Mouse (Mus musculus) monocyte, adult 2 months (primary cell): ENCODE results near the gene Rhox3f.
"Not testable (repeated sequence)": the region's sequence is repeated elsewhere in the genome, so short reads cannot be mapped to it uniquely, and the experiment has no call there.

Experiments used
- DNase-seq, 2 experiments: peaks; one replicate each; pipeline ENCODE4 v3.0.0; 2022; ENCODE audit warnings: low spot score in 2 of 2, low read depth in 1 of 2

Rhox3f gene

GRCm38 (mm10) chrX:37580692-37581091 lies at the start of gene Rhox3f:
Gene Rhox3f (plus strand): TSS chrX:37580992.
- DNase-seq, result not testable (repeated sequence)

GRCm38 (mm10) chrX:37541719-37542118 lies 39.1 kb upstream of the Rhox3f start, which contains the start of gene Rhox3e:
Gene Rhox3e (plus strand): TSS chrX:37542019.
- DNase-seq, result not testable (repeated sequence)

GRCm38 (mm10) chrX:37557112-37557511 lies 23.7 kb upstream of the Rhox3f start, which contains the start of gene Rhox4e:
Gene Rhox4e (plus strand): TSS chrX:37557412.
- not testable (repeated sequence) for DNase-seq

DNA sequence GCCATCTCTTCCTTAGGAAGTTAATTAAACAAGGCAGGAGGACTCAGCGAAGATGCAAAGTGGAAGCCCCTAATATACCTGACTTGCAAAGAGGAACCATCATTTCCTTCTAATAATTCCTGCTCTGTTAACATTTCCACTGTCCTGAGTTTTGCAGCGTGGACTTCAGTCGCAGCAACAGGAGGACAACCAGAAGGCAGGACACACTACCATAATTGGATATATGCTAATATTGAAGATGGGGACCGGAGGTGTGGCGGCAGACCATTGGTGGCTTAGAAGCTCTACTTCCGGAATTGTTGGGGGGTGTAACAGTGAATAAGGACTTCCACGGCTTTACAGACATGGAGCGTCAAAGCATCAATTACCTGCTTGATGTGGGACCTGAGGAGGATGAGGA lies 9.7 kb upstream of the Rhox3f start, which contains the start of gene Rhox2f:
Gene Rhox2f (plus strand): TSS at position 301 of the 400 bp plus-strand sequence.
- not testable (repeated sequence) for DNase-seq

DNA sequence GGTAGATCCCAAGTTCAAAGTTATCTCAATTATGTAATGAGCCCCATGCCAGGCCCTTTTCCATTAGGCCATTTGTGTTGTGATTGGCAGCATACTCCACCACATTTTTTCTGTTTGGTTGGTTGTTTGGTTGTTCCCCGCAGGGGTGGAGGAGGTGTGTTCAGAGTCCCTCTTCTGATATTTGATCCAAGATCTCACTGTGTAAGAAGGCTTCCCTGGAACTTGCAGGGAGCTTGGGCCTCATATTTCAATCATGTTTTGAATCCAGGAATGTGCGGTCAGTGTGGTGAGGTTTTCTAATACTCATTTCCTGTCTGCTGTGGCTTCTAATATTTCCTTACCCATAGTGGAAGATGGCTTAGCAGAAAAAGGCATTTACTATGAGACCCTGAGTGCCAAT lies 8.2 kb upstream of the Rhox3f start:
- not testable (repeated sequence) for DNase-seq

DNA sequence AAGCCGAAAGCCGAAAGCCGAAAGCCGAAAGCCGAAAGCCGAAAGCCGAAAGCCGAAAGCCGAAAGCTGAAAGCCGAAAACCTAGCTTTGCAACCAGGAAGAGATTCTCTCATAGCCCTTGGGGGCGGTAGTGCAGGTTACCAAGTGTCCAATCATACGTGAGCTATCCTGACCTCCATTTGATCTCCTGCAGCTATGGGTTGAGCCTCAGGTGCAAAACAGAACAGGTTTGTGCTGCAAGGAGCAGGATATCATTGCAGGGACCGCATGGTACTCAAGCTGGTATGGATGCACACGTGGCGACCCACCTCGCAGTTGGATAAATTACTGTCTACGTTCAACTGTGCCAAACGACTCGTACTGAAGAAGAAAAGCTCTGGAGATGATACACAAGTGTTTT lies 26.8 kb downstream of the Rhox3f start, which contains the start of gene Rhox4f:
Gene Rhox4f (minus strand): TSS at position 101 of the 400 bp plus-strand sequence.
- not testable (repeated sequence) for DNase-seq

DNA sequence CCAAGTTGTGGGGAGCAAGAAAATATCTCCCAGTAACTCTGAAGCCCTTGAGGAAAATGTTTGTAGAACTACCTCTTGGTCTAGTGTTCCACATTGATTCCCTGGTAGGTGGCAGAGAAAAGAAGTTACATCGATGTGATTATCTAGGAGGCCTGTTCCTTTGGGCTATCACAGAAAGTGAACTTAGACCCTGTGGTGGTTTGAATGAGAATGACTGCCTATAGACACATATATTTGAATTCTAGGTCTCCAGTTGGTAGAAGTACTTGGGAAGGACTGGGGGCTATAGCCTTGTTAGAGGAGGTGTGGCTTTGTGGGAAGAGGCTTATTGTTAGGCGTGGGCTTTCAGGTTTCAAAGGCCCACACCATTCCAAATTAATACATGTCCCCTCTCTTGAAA lies 47.7 kb downstream of the Rhox3f start, which contains the start of gene Rhox3g:
Gene Rhox3g (minus strand): TSS at position 101 of the 400 bp plus-strand sequence.
- DNase-seq, result not testable (repeated sequence)
